Mouse (Mus musculus): Measurements from ENCODE around the gene Hs3st5. TPM values are rescaled to one million over a fixed set of nuclear protein-coding genes. Genes with fewer than 3 reads are reported as not detected.

Hs3st5 gene
- polyA plus RNA-seq, 2 experiments: 0.96 to 1.8 TPM

- H3K36me3 ChIP-seq (ENCODE audit: control insufficient read depth, insufficient read depth, low read length): no peaks in the 10 kb centered on the region
- no peak overlapping the region for H3K27ac ChIP-seq (replicated peaks; ENCODE audit: low read depth, low read length)
- DNase-seq (ENCODE audit: low spot score): no peak
- no peaks in the 10 kb centered on the region for H3K27me3 ChIP-seq (ENCODE audit: control insufficient read depth, insufficient read depth, low read length)
- no peaks in the 10 kb centered on the region for H3K9me3 ChIP-seq (ENCODE audit: control insufficient read depth, low read length)
- H3K4me3 ChIP-seq (replicated peaks; ENCODE audit: low read length): no peak overlapping the region
- no peak for ATAC-seq (ENCODE audit: low FRiP score, low read depth)
- H3K4me2 ChIP-seq (replicated peaks; ENCODE audit: low read depth, low read length, severe bottlenecking): no peak overlapping the region
- H3K4me1 ChIP-seq (ENCODE audit: control insufficient read depth, insufficient read depth, low read length): no peaks in the 10 kb centered on the region
- TF ChIP-seq POLR2A (IDR thresholded peaks at IDR 0.05; ENCODE audit: borderline replicate concordance, extremely low read depth, insufficient read depth, insufficient read length): no peak
- WGBS: 80% methylated on average over 7 of the region's 7 CpGs
- no peak overlapping the region for H3K9ac ChIP-seq (ENCODE audit: low read depth, low read length, severe bottlenecking)
Measured at GRCm38 (mm10) chr10:36786970-36787369, 280.4 kb downstream of the Hs3st5 start.

GRCm38 (mm10) chr10:36791771-36792170, 285.2 kb downstream of the Hs3st5 start:
- H3K4me3 ChIP-seq (replicated peaks; ENCODE audit: low read length): no peak overlapping the region
- H3K36me3 ChIP-seq (ENCODE audit: control insufficient read depth, insufficient read depth, low read length): no peaks in the 10 kb centered on the region
- no peaks in the 10 kb centered on the region for H3K4me1 ChIP-seq (ENCODE audit: control insufficient read depth, insufficient read depth, low read length)
- H3K27ac ChIP-seq (replicated peaks; ENCODE audit: low read depth, low read length): no peak overlapping the region
- WGBS: 42% methylated on average over 2 of the region's 2 CpGs
- ATAC-seq (ENCODE audit: low FRiP score, low read depth) (0 out of 2 replicates have a peak, but pooled peaks have one; percentile 55), DNase-seq (ENCODE audit: low spot score) (peak; percentile 60)
- no peak overlapping the region for H3K9ac ChIP-seq (ENCODE audit: low read depth, low read length, severe bottlenecking)
- no peaks in the 10 kb centered on the region for H3K27me3 ChIP-seq (ENCODE audit: control insufficient read depth, insufficient read depth, low read length)
- no peak for TF ChIP-seq POLR2A (IDR thresholded peaks at IDR 0.05; ENCODE audit: borderline replicate concordance, extremely low read depth, insufficient read depth, insufficient read length)
- H3K4me2 ChIP-seq (replicated peaks; ENCODE audit: low read depth, low read length, severe bottlenecking): no peak overlapping the region
- H3K9me3 ChIP-seq (ENCODE audit: control insufficient read depth, low read length): no peaks in the 10 kb centered on the region

GRCm38 (mm10) chr10:36795311-36795710, 288.7 kb downstream of the Hs3st5 start:
- H3K27ac ChIP-seq (replicated peaks; ENCODE audit: low read depth, low read length): no peak overlapping the region
- no peaks in the 10 kb centered on the region for H3K36me3 ChIP-seq (ENCODE audit: control insufficient read depth, insufficient read depth, low read length)
- TF ChIP-seq POLR2A (IDR thresholded peaks at IDR 0.05; ENCODE audit: borderline replicate concordance, extremely low read depth, insufficient read depth, insufficient read length): no peak
- ATAC-seq (ENCODE audit: low FRiP score, low read depth): no peak
- no peaks in the 10 kb centered on the region for H3K9me3 ChIP-seq (ENCODE audit: control insufficient read depth, low read length)
- no peaks in the 10 kb centered on the region for H3K27me3 ChIP-seq (ENCODE audit: control insufficient read depth, insufficient read depth, low read length)
- H3K4me2 ChIP-seq (replicated peaks; ENCODE audit: low read depth, low read length, severe bottlenecking): no peak overlapping the region
- no peak for DNase-seq (ENCODE audit: low spot score)
- H3K9ac ChIP-seq (ENCODE audit: low read depth, low read length, severe bottlenecking): no peak overlapping the region
- H3K4me3 ChIP-seq (replicated peaks; ENCODE audit: low read length): no peak overlapping the region
- H3K4me1 ChIP-seq (ENCODE audit: control insufficient read depth, insufficient read depth, low read length): no peaks in the 10 kb centered on the region

GRCm38 (mm10) chr10:36800925-36801482, 294.4 kb downstream of the Hs3st5 start:
- DNase-seq (ENCODE audit: low spot score) (no peak), ATAC-seq (ENCODE audit: low FRiP score, low read depth) (no peak)
- no peaks in the 10 kb centered on the region for H3K9me3 ChIP-seq (ENCODE audit: control insufficient read depth, low read length)
- H3K27me3 ChIP-seq (ENCODE audit: control insufficient read depth, insufficient read depth, low read length): no peaks in the 10 kb centered on the region
- no peaks in the 10 kb centered on the region for H3K36me3 ChIP-seq (ENCODE audit: control insufficient read depth, insufficient read depth, low read length)
- H3K4me1 ChIP-seq (ENCODE audit: control insufficient read depth, insufficient read depth, low read length): no peaks in the 10 kb centered on the region
- no peak for TF ChIP-seq POLR2A (IDR thresholded peaks at IDR 0.05; ENCODE audit: borderline replicate concordance, extremely low read depth, insufficient read depth, insufficient read length)
- no peak overlapping the region for H3K4me2 ChIP-seq (replicated peaks; ENCODE audit: low read depth, low read length, severe bottlenecking)
- WGBS: 16% methylated on average over 2 of the region's 2 CpGs
- H3K27ac ChIP-seq (replicated peaks; ENCODE audit: low read depth, low read length): no peak overlapping the region
- H3K9ac ChIP-seq (ENCODE audit: low read depth, low read length, severe bottlenecking): no peak overlapping the region
- no peak overlapping the region for H3K4me3 ChIP-seq (replicated peaks; ENCODE audit: low read length)

- no peaks in the 10 kb centered on the region for H3K4me1 ChIP-seq (ENCODE audit: control insufficient read depth, insufficient read depth, low read length)
- DNase-seq (ENCODE audit: low spot score) (no peak), ATAC-seq (ENCODE audit: low FRiP score, low read depth) (no peak)
- TF ChIP-seq POLR2A (IDR thresholded peaks at IDR 0.05; ENCODE audit: borderline replicate concordance, extremely low read depth, insufficient read depth, insufficient read length): no peak
- no peak overlapping the region for H3K4me2 ChIP-seq (replicated peaks; ENCODE audit: low read depth, low read length, severe bottlenecking)
- no peaks in the 10 kb centered on the region for H3K9me3 ChIP-seq (ENCODE audit: control insufficient read depth, low read length)
- no peak overlapping the region for H3K4me3 ChIP-seq (replicated peaks; ENCODE audit: low read length)
- H3K36me3 ChIP-seq (ENCODE audit: control insufficient read depth, insufficient read depth, low read length): no peaks in the 10 kb centered on the region
- WGBS: 40% methylated on average over 2 of the region's 2 CpGs
- H3K27ac ChIP-seq (replicated peaks; ENCODE audit: low read depth, low read length): no peak overlapping the region
- H3K27me3 ChIP-seq (ENCODE audit: control insufficient read depth, insufficient read depth, low read length): no peaks in the 10 kb centered on the region
- no peak overlapping the region for H3K9ac ChIP-seq (ENCODE audit: low read depth, low read length, severe bottlenecking)
Measured at GRCm38 (mm10) chr10:36803705-36804104, 297.1 kb downstream of the Hs3st5 start.

GRCm38 (mm10) chr10:36805265-36805664, 298.7 kb downstream of the Hs3st5 start:
- Histone ChIP-seq H3K9me3 (ENCODE audit: control insufficient read depth, low read length) (no peaks in the 10 kb centered on the region), H3K9ac (ENCODE audit: low read depth, low read length, severe bottlenecking) (no peak overlapping the region), H3K27me3 (ENCODE audit: control insufficient read depth, insufficient read depth, low read length) (no peaks in the 10 kb centered on the region), H3K4me2 (replicated peaks; ENCODE audit: low read depth, low read length, severe bottlenecking) (no peak overlapping the region), H3K36me3 (ENCODE audit: control insufficient read depth, insufficient read depth, low read length) (no peaks in the 10 kb centered on the region), H3K4me1 (ENCODE audit: control insufficient read depth, insufficient read depth, low read length) (no peaks in the 10 kb centered on the region), H3K27ac (replicated peaks; ENCODE audit: low read depth, low read length) (no peak overlapping the region), H3K4me3 (replicated peaks; ENCODE audit: low read length) (no peak overlapping the region)
- no peak for TF ChIP-seq POLR2A (IDR thresholded peaks at IDR 0.05; ENCODE audit: borderline replicate concordance, extremely low read depth, insufficient read depth, insufficient read length)
- 83% methylated on average over 4 of the region's 4 CpGs for WGBS
- ATAC-seq (ENCODE audit: low FRiP score, low read depth) (no peak), DNase-seq (ENCODE audit: low spot score) (no peak)

Measured in limb, embryonic 14.5 days (tissue).